Mouse (Mus musculus) heart, adult 11 months (tissue): Measurements from ENCODE around the gene Tjp3.

Experiments
- DNase-seq: peaks from one replicate; pipeline ENCODE4 v3.0.0; 2022

Gene Tjp3

GRCm38 (mm10) chr10:81266211-81267105 lies 24.9 kb downstream of the Tjp3 start, which contains the start of the genes Mrpl54 and Apba3:
TSS of gene Mrpl54 (minus strand) at chr10:81266934.
TSS of gene Apba3 (plus strand) at chr10:81266960.
- peak; percentile 100 for DNase-seq

GRCm38 (mm10) chr10:81265540-81265939 lies 25.8 kb downstream of the Tjp3 start:
- peak; percentile 96 for DNase-seq

GRCm38 (mm10) chr10:81261025-81261424 lies 30.4 kb downstream of the Tjp3 start:
- no peak for DNase-seq

- no peak for DNase-seq
Observed at GRCm38 (mm10) chr10:81259225-81259884, 32.0 kb downstream of the Tjp3 start.

GRCm38 (mm10) chr10:81257158-81258039 lies 34.0 kb downstream of the Tjp3 start:
- DNase-seq = no peak

- DNase-seq = no peak
Observed at GRCm38 (mm10) chr10:81254886-81255285, 36.5 kb downstream of the Tjp3 start.

- no peak for DNase-seq
Observed at GRCm38 (mm10) chr10:81252424-81253419, 38.7 kb downstream of the Tjp3 start, which contains the start of gene Matk. TSS of gene Matk (plus strand) at chr10:81252935.

- no peak for DNase-seq
Observed at GRCm38 (mm10) chr10:81249442-81249841, 41.9 kb downstream of the Tjp3 start.

- DNase-seq = no peak
Observed at GRCm38 (mm10) chr10:81247804-81248203, 43.6 kb downstream of the Tjp3 start.

GRCm38 (mm10) chr10:81245166-81245565 lies 46.2 kb downstream of the Tjp3 start:
- DNase-seq = no peak

GRCm38 (mm10) chr10:81244595-81244994 lies 46.8 kb downstream of the Tjp3 start:
- peak; percentile 95 for DNase-seq

GRCm38 (mm10) chr10:81244146-81244545 lies 47.2 kb downstream of the Tjp3 start:
- peak; percentile 91 for DNase-seq

GRCm38 (mm10) chr10:81242021-81242420 lies 49.4 kb downstream of the Tjp3 start:
- no peak for DNase-seq

- no peak for DNase-seq
Observed at GRCm38 (mm10) chr10:81240876-81241275, 50.5 kb downstream of the Tjp3 start.

GRCm38 (mm10) chr10:81238618-81239017 lies 52.8 kb downstream of the Tjp3 start:
- DNase-seq = no peak

- DNase-seq = peak; percentile 90
Observed at GRCm38 (mm10) chr10:81236471-81237268, 54.7 kb downstream of the Tjp3 start.

GRCm38 (mm10) chr10:81234206-81234605 lies 57.2 kb downstream of the Tjp3 start:
- no peak for DNase-seq

- no peak for DNase-seq
Observed at GRCm38 (mm10) chr10:81233226-81233585, 58.2 kb downstream of the Tjp3 start.

- peak; percentile 98 for DNase-seq
Observed at GRCm38 (mm10) chr10:81232580-81233225, 58.7 kb downstream of the Tjp3 start, which contains the start of gene Zfr2. TSS of gene Zfr2 (plus strand) at chr10:81233155.

GRCm38 (mm10) chr10:81231436-81231835 lies 59.9 kb downstream of the Tjp3 start:
- DNase-seq = no peak
